Mouse (Mus musculus) kidney, embryonic 14.5 days (tissue): ENCODE results near the gene Klf12. TPM values are rescaled to one million over a fixed set of nuclear protein-coding genes. Genes with fewer than 3 reads are reported as not detected.

Experiments
- ATAC-seq: fragments of 200-750 bp; cut with Nextera tagmentation; 2 replicates; pipeline ENCODE4 v1.8.0; 2017; ENCODE audit warnings: moderate number of reproducible peaks, mild to moderate bottlenecking, moderate TSS enrichment, moderate library complexity; ENCODE audit not compliant: low FRiP score, low TSS enrichment
- H3K27ac ChIP-seq: fragments of 300-500 bp; sonication (generic); 2 replicates; pipeline ENCODE4 v1.5.1; 2014; ENCODE audit warnings: low read depth, mild to moderate bottlenecking, low read length, moderate library complexity, mixed read lengths
- H3K27me3 ChIP-seq: fragments of 300-500 bp; sonication (generic); 2 replicates; pipeline ENCODE4 v1.6.1; 2014; ENCODE audit warnings: mild to moderate bottlenecking, low read length; ENCODE audit not compliant: control insufficient read depth, insufficient read depth
- H3K36me3 ChIP-seq: fragments of 300-500 bp; sonication (generic); 2 replicates; pipeline ENCODE4 v1.6.1; 2014; ENCODE audit warnings: low read length, mixed read lengths; ENCODE audit not compliant: control insufficient read depth, insufficient read depth
- H3K4me1 ChIP-seq: fragments of 300-500 bp; sonication (generic); 2 replicates; pipeline ENCODE4 v1.6.1; 2014; ENCODE audit warnings: low read length, mixed read lengths; ENCODE audit not compliant: control insufficient read depth, insufficient read depth
- H3K4me2 ChIP-seq: fragments of 300-500 bp; sonication (generic); replicated peaks from 2 replicates; pipeline ENCODE4 v1.6.1; 2014; ENCODE audit warnings: low read depth, mild to moderate bottlenecking, low read length
- H3K4me3 ChIP-seq: fragments of 300-500 bp; sonication (generic); 2 replicates; pipeline ENCODE4 v1.5.1; 2014; ENCODE audit warnings: mild to moderate bottlenecking, low read length
- H3K9ac ChIP-seq: fragments of 300-500 bp; sonication (generic); 2 replicates; pipeline ENCODE4 v1.6.1; 2014; ENCODE audit warnings: low read depth, mild to moderate bottlenecking, low read length, moderate library complexity
- H3K9me3 ChIP-seq: fragments of 300-500 bp; sonication (generic); 2 replicates; pipeline ENCODE4 v1.6.1; 2016; ENCODE audit warnings: low read length; ENCODE audit not compliant: control insufficient read depth
- WGBS: fragments of 180-500 bp; shearing (Covaris S2); extraction: QIAGEN DNeasy Blood & Tissue Kit; methylation state at CpG from one replicate; pipeline ENCODE4 v1.1.7; 2014; 5-methylcytosine and 5-hydroxymethylcytosine counted together
- polyA plus RNA-seq: library from polyadenylated mRNA; unstranded; fragments of >200 nt; fragmentation: Nextera tagmentation; extraction: Ambion mirVana; gene quantifications from 2 replicates; pipeline ENCODE4 v1.2.1, GENCODE M21; 2014

Gene Klf12
- polyA plus RNA-seq, 1 experiment from 2014 or later, result 10.1 TPM

- no peaks in the 10 kb centered on the region for H3K27me3 ChIP-seq
- no peak overlapping the region for H3K27ac ChIP-seq
- H3K9me3 ChIP-seq, result no peaks in the 10 kb centered on the region
- no peaks in the 10 kb centered on the region for H3K36me3 ChIP-seq
- ATAC-seq, result no peak
- H3K4me1 ChIP-seq, result no peaks in the 10 kb centered on the region
- no peak overlapping the region for H3K4me3 ChIP-seq
- H3K9ac ChIP-seq, result no peak overlapping the region
- no peak overlapping the region for H3K4me2 ChIP-seq
- WGBS, result 71% methylated on average over 4 of the region's 4 CpGs
Measured at GRCm38 (mm10) chr14:100132479-100132878, 152.0 kb downstream of the Klf12 start.

- no peaks in the 10 kb centered on the region for H3K9me3 ChIP-seq
- no peaks in the 10 kb centered on the region for H3K36me3 ChIP-seq
- H3K4me2 ChIP-seq, result no peak overlapping the region
- H3K4me1 ChIP-seq, result no peaks in the 10 kb centered on the region
- no peak overlapping the region for H3K27ac ChIP-seq
- ATAC-seq, result no peak
- no peak overlapping the region for H3K4me3 ChIP-seq
- H3K9ac ChIP-seq, result no peak overlapping the region
- H3K27me3 ChIP-seq, result no peaks in the 10 kb centered on the region
- 79% methylated on average over 6 of the region's 6 CpGs for WGBS
Measured at GRCm38 (mm10) chr14:100126126-100126525, 158.4 kb downstream of the Klf12 start.

- no peak for ATAC-seq
- no peak overlapping the region for H3K4me2 ChIP-seq
- no peak overlapping the region for H3K4me3 ChIP-seq
- no peaks in the 10 kb centered on the region for H3K27me3 ChIP-seq
- no peaks in the 10 kb centered on the region for H3K4me1 ChIP-seq
- 93% methylated on average over 4 of the region's 4 CpGs for WGBS
- H3K9ac ChIP-seq, result no peak overlapping the region
- H3K27ac ChIP-seq, result no peak overlapping the region
- H3K9me3 ChIP-seq, result no peaks in the 10 kb centered on the region
- H3K36me3 ChIP-seq, result no peaks in the 10 kb centered on the region
Measured at GRCm38 (mm10) chr14:100121075-100121474, 163.4 kb downstream of the Klf12 start.

- H3K9ac ChIP-seq, result no peak overlapping the region
- H3K36me3 ChIP-seq, result no peaks in the 10 kb centered on the region
- WGBS, result 82% methylated on average over 3 of the region's 3 CpGs
- H3K27me3 ChIP-seq, result no peaks in the 10 kb centered on the region
- H3K9me3 ChIP-seq, result no peaks in the 10 kb centered on the region
- H3K27ac ChIP-seq, result no peak overlapping the region
- no peak overlapping the region for H3K4me2 ChIP-seq
- no peak overlapping the region for H3K4me3 ChIP-seq
- H3K4me1 ChIP-seq, result no peaks in the 10 kb centered on the region
- ATAC-seq, result no peak
Measured at GRCm38 (mm10) chr14:100119866-100120265, 164.6 kb downstream of the Klf12 start.

GRCm38 (mm10) chr14:100113419-100113818, 171.1 kb downstream of the Klf12 start:
- WGBS, result 31% methylated on average over 6 of the region's 6 CpGs
- no peak for ATAC-seq
- no peaks in the 10 kb centered on the region for H3K9me3 ChIP-seq

GRCm38 (mm10) chr14:100111735-100112134, 172.7 kb downstream of the Klf12 start:
- no peak overlapping the region; the same call in 1 of the 2 replicates for H3K27ac ChIP-seq
- no peak overlapping the region for H3K9ac ChIP-seq
- H3K4me1 ChIP-seq, result peaks cover 7% of the 10 kb centered on the region
- WGBS, result 0% methylated on average over 1 of the region's 1 CpGs
- no peaks in the 10 kb centered on the region for H3K36me3 ChIP-seq
- H3K4me3 ChIP-seq, result no peak overlapping the region
- ATAC-seq, result peak; percentile 57; the same call in 1 of the 2 replicates
- no peaks in the 10 kb centered on the region for H3K27me3 ChIP-seq
- no peak overlapping the region for H3K4me2 ChIP-seq
- H3K9me3 ChIP-seq, result no peaks in the 10 kb centered on the region

More at GRCm38 (mm10) chr14:100113419-100113818, 171.1 kb downstream of the Klf12 start:
- no peak overlapping the region for H3K27ac ChIP-seq
- no peak overlapping the region for H3K4me3 ChIP-seq
- no peaks in the 10 kb centered on the region for H3K36me3 ChIP-seq
- H3K4me1 ChIP-seq, result peaks cover 7% of the 10 kb centered on the region
- H3K27me3 ChIP-seq, result no peaks in the 10 kb centered on the region
- H3K9ac ChIP-seq, result no peak overlapping the region
- no peak overlapping the region for H3K4me2 ChIP-seq

GRCm38 (mm10) chr14:100109563-100109962, 174.9 kb downstream of the Klf12 start:
- Histone ChIP-seq H3K9me3 (no peaks in the 10 kb centered on the region), H3K4me1 (peaks cover 7% of the 10 kb centered on the region), H3K9ac (no peak overlapping the region), H3K27me3 (no peaks in the 10 kb centered on the region), H3K36me3 (no peaks in the 10 kb centered on the region), H3K4me3 (no peak overlapping the region), H3K4me2 (no peak overlapping the region), H3K27ac (no peak overlapping the region)
- 52% methylated on average over 6 of the region's 6 CpGs for WGBS
- no peak for ATAC-seq

GRCm38 (mm10) chr14:100105570-100105969, 178.9 kb downstream of the Klf12 start:
- Histone ChIP-seq H3K9me3 (no peaks in the 10 kb centered on the region), H3K36me3 (no peaks in the 10 kb centered on the region), H3K27me3 (no peaks in the 10 kb centered on the region), H3K9ac (no peak overlapping the region), H3K4me3 (no peak overlapping the region), H3K27ac (no peak overlapping the region), H3K4me2 (no peak overlapping the region), H3K4me1 (no peaks in the 10 kb centered on the region)
- ATAC-seq, result no peak
- 83% methylated on average over 10 of the region's 10 CpGs for WGBS

- no peak for ATAC-seq
- no peak overlapping the region for H3K9ac ChIP-seq
Measured at GRCm38 (mm10) chr14:100104818-100105217, 179.7 kb downstream of the Klf12 start.

More at GRCm38 (mm10) chr14:100104818-100105217, 179.7 kb downstream of the Klf12 start:
- H3K4me1 ChIP-seq, result no peaks in the 10 kb centered on the region
- H3K27ac ChIP-seq, result no peak overlapping the region
- H3K36me3 ChIP-seq, result no peaks in the 10 kb centered on the region
- H3K27me3 ChIP-seq, result no peaks in the 10 kb centered on the region
- H3K4me2 ChIP-seq, result no peak overlapping the region
- WGBS, result 89% methylated on average over 12 of the region's 12 CpGs
- H3K4me3 ChIP-seq, result no peak overlapping the region
- no peaks in the 10 kb centered on the region for H3K9me3 ChIP-seq
